Mouse (Mus musculus) heart, embryonic 14.5 days (tissue): Measurements from ENCODE around the gene Nipal3. TPM values are rescaled to one million over a fixed set of nuclear protein-coding genes. Genes with fewer than 3 reads are reported as not detected.

Experiments
- ATAC-seq: fragments of 200-750 bp; cut with Nextera tagmentation; 2 replicates; pipeline ENCODE4 v1.8.0; 2017; ENCODE audit warnings: low read depth, moderate TSS enrichment; ENCODE audit not compliant: insufficient number of reproducible peaks, insufficient read depth, low FRiP score
- H3K27ac ChIP-seq, 2 experiments: fragments of 200-500 bp in 1 of 2; fragments of 300-500 bp in 1 of 2; sonication (generic) in 1 of 2; replicated peaks in 1 of 2; 2 replicates each; pipeline ENCODE4 v1.5.1; 2012 to 2014; ENCODE audit warnings: low read depth in 2 of 2, low read length in 2 of 2, control low read depth in 1 of 2, mild to moderate bottlenecking in 1 of 2, mixed read lengths in 1 of 2; ENCODE audit not compliant: control insufficient read depth in 1 of 2, insufficient read depth in 1 of 2
- H3K27me3 ChIP-seq: fragments of 300-500 bp; sonication (generic); 2 replicates; pipeline ENCODE4 v1.6.1; 2014; ENCODE audit warnings: mild to moderate bottlenecking, low read length, control low read depth; ENCODE audit not compliant: control insufficient read depth, insufficient read depth
- H3K36me3 ChIP-seq: fragments of 300-500 bp; sonication (generic); 2 replicates; pipeline ENCODE4 v1.6.1; 2014; ENCODE audit warnings: mild to moderate bottlenecking, control low read depth, low read length, mixed read lengths; ENCODE audit not compliant: control insufficient read depth, insufficient read depth
- H3K4me1 ChIP-seq, 2 experiments: fragments of 200-500 bp in 1 of 2; fragments of 300-500 bp in 1 of 2; sonication (generic) in 1 of 2; 2 replicates each; pipeline ENCODE4 v1.6.1; 2012 to 2014; ENCODE audit warnings: low read length in 2 of 2, control low read depth in 1 of 2, mixed read lengths in 1 of 2; ENCODE audit not compliant: control insufficient read depth in 2 of 2, insufficient read depth in 2 of 2
- H3K4me2 ChIP-seq: fragments of 300-500 bp; sonication (generic); 2 replicates; pipeline ENCODE4 v1.6.1; 2014; ENCODE audit warnings: mild to moderate bottlenecking, low read length
- H3K4me3 ChIP-seq, 2 experiments: fragments of 200-500 bp in 1 of 2; fragments of 300-500 bp in 1 of 2; sonication (generic) in 1 of 2; 2 replicates each; pipeline ENCODE4 v1.5.1; 2012 to 2014; ENCODE audit warnings: low read length in 2 of 2, mild to moderate bottlenecking in 2 of 2, control low read depth in 1 of 2, low read depth in 1 of 2, moderate library complexity in 1 of 2; ENCODE audit not compliant: control insufficient read depth in 1 of 2, insufficient read depth in 1 of 2
- H3K9ac ChIP-seq: fragments of 300-500 bp; sonication (generic); 2 replicates; pipeline ENCODE4 v1.6.1; 2014; ENCODE audit warnings: mild to moderate bottlenecking, low read length
- H3K9me3 ChIP-seq: fragments of 300-500 bp; sonication (generic); 2 replicates; pipeline ENCODE4 v1.6.1; 2016; ENCODE audit warnings: low read length, control low read depth; ENCODE audit not compliant: control insufficient read depth
- WGBS: fragments of 180-500 bp; shearing (Covaris S2); extraction: QIAGEN DNeasy Blood & Tissue Kit; methylation state at CpG from one replicate; pipeline ENCODE4 v1.1.7; 2014; 5-methylcytosine and 5-hydroxymethylcytosine counted together
- polyA plus RNA-seq: library from polyadenylated mRNA; unstranded; fragments of >200 nt; fragmentation: Nextera tagmentation; extraction: Ambion mirVana; gene quantifications from 2 replicates; pipeline ENCODE4 v1.2.1, GENCODE M21; 2014

Nipal3 gene
- polyA plus RNA-seq, 1 experiment from 2014 or later = 4.5 TPM

- WGBS = 36% methylated on average over 18 of the region's 18 CpGs
- H3K27ac ChIP-seq = no peak overlapping the region
- H3K36me3 ChIP-seq = no peaks in the 10 kb centered on the region
- no peaks in the 10 kb centered on the region for H3K9me3 ChIP-seq
- H3K9ac ChIP-seq = peak overlapping the region; percentile 25; the same call in 1 of the 2 replicates
- H3K4me3 ChIP-seq = no peak overlapping the region
- ATAC-seq = no peak
- peak overlapping the region; percentile 46 for H3K4me2 ChIP-seq
- peaks cover 7 to 14% of the 10 kb centered on the region in 2 experiments for H3K4me1 ChIP-seq
- H3K27me3 ChIP-seq = no peaks in the 10 kb centered on the region
These were observed 43.4 kb downstream of the Nipal3 start for GRCm38 (mm10) chr4:135451360-135452015.

GRCm38 (mm10) chr4:135442473-135442872, 52.4 kb downstream of the Nipal3 start:
- Histone ChIP-seq H3K27ac (no peak overlapping the region), H3K4me2 (no peak overlapping the region), H3K4me3 (no peak overlapping the region), H3K9ac (no peak overlapping the region), H3K9me3 (no peaks in the 10 kb centered on the region), H3K36me3 (no peaks in the 10 kb centered on the region), H3K4me1 (peaks cover 6 to 7% of the 10 kb centered on the region in 2 experiments), H3K27me3 (no peaks in the 10 kb centered on the region)
- ATAC-seq = no peak
- 60% methylated on average over 5 of the region's 5 CpGs for WGBS

- H3K27ac ChIP-seq = peak overlapping the region; percentile 27 to 71; a peak in 1 of 4 replicates
- no peak overlapping the region for H3K9ac ChIP-seq
- H3K36me3 ChIP-seq = no peaks in the 10 kb centered on the region
- no peaks in the 10 kb centered on the region for H3K27me3 ChIP-seq
- H3K9me3 ChIP-seq = no peaks in the 10 kb centered on the region
- H3K4me2 ChIP-seq = peak overlapping the region; percentile 56; the same call in 1 of the 2 replicates
- 29% methylated on average over 9 of the region's 9 CpGs for WGBS
- no peak for ATAC-seq
- no peak overlapping the region for H3K4me3 ChIP-seq
- peaks cover 7 to 8% of the 10 kb centered on the region in 2 experiments for H3K4me1 ChIP-seq
These were observed 54.8 kb downstream of the Nipal3 start for GRCm38 (mm10) chr4:135439904-135440522.

GRCm38 (mm10) chr4:135439188-135439647, 55.6 kb downstream of the Nipal3 start:
- H3K9me3 ChIP-seq = no peaks in the 10 kb centered on the region
- H3K4me1 ChIP-seq = peaks cover 8 to 12% of the 10 kb centered on the region in 2 experiments
- WGBS = 5% methylated on average over 15 of the region's 15 CpGs
- peak overlapping the region; percentile 64 to 71 for H3K27ac ChIP-seq
- H3K9ac ChIP-seq = peak overlapping the region; percentile 44
- peak overlapping the region; percentile 56 for H3K4me2 ChIP-seq
- ATAC-seq = peak; percentile 77
- peak overlapping the region in 1 of 2 experiments; percentile 18; a peak in 3 of 4 replicates for H3K4me3 ChIP-seq
- no peaks in the 10 kb centered on the region for H3K36me3 ChIP-seq
- no peaks in the 10 kb centered on the region for H3K27me3 ChIP-seq

- peaks cover 11 to 13% of the 10 kb centered on the region in 2 experiments for H3K4me1 ChIP-seq
- ATAC-seq = no peak
- no peak overlapping the region for H3K27ac ChIP-seq
These were observed 56.9 kb downstream of the Nipal3 start for GRCm38 (mm10) chr4:135437924-135438323.

GRCm38 (mm10) chr4:135436291-135436690, 58.5 kb downstream of the Nipal3 start:
- H3K27ac ChIP-seq = peak overlapping the region; percentile 15 to 30; a peak in 2 of 4 replicates

More at GRCm38 (mm10) chr4:135437924-135438323, 56.9 kb downstream of the Nipal3 start:
- Histone ChIP-seq H3K9me3 (no peaks in the 10 kb centered on the region), H3K4me3 (no peak overlapping the region), H3K27me3 (no peaks in the 10 kb centered on the region), H3K4me2 (no peak overlapping the region), H3K9ac (no peak overlapping the region), H3K36me3 (no peaks in the 10 kb centered on the region)

GRCm38 (mm10) chr4:135434395-135434789, 60.4 kb downstream of the Nipal3 start:
- H3K4me2 ChIP-seq = peak overlapping the region; percentile 98
- H3K27ac ChIP-seq = peak overlapping the region in 1 of 2 experiments; percentile 59; a peak in 3 of 4 replicates
- H3K36me3 ChIP-seq = no peaks in the 10 kb centered on the region
- H3K4me1 ChIP-seq = peaks cover 8 to 10% of the 10 kb centered on the region in 2 experiments
- H3K9ac ChIP-seq = peak overlapping the region; percentile 77
- no peaks in the 10 kb centered on the region for H3K9me3 ChIP-seq
- H3K27me3 ChIP-seq = no peaks in the 10 kb centered on the region
- no peak for ATAC-seq
- 35% methylated on average over 11 of the region's 11 CpGs for WGBS
- H3K4me3 ChIP-seq = peak overlapping the region; percentile 59 to 66

More at GRCm38 (mm10) chr4:135436291-135436690, 58.5 kb downstream of the Nipal3 start:
- H3K4me1 ChIP-seq = peaks cover 12 to 13% of the 10 kb centered on the region in 2 experiments
- no peaks in the 10 kb centered on the region for H3K9me3 ChIP-seq
- H3K9ac ChIP-seq = no peak overlapping the region
- no peaks in the 10 kb centered on the region for H3K27me3 ChIP-seq
- ATAC-seq = no peak
- H3K4me2 ChIP-seq = 0 out of 2 replicates have a peak overlapping the region, but pooled peaks have one; percentile 1
- no peaks in the 10 kb centered on the region for H3K36me3 ChIP-seq
- no peak overlapping the region for H3K4me3 ChIP-seq
- WGBS = 43% methylated on average over 13 of the region's 13 CpGs
